Mouse (Mus musculus) thymus, postnatal 0 days (tissue): ENCODE data around the gene Evi2. TPM values are rescaled to one million over a fixed set of nuclear protein-coding genes. Genes with fewer than 3 reads are reported as not detected.

Source experiments
- polyA plus RNA-seq: library from polyadenylated mRNA; unstranded; fragments of >200 nt; fragmentation: Nextera tagmentation; extraction: Ambion mirVana; gene quantifications from 2 replicates; pipeline ENCODE4 v1.2.1, GENCODE M21; 2015

Evi2 gene
- polyA plus RNA-seq, 1 experiment from 2014 or later = 2.4 TPM

Other genes with a start within 250 kb of the Evi2 start
- 0.20 TPM in 1 of 2 replicates, not detected in the other for gene Gm9964, start 233.7 kb downstream of the Evi2 start, polyA plus RNA-seq
- gene Nf1, start 190.9 kb downstream of the Evi2 start, polyA plus RNA-seq = 3.3 and 4.7 TPM in 2 replicates
- gene Omg, start 26.5 kb downstream of the Evi2 start, polyA plus RNA-seq = 0.19 and 0.25 TPM in 2 replicates
- gene Evi2b, start 6.8 kb downstream of the Evi2 start, polyA plus RNA-seq = 17.7 and 22.7 TPM in 2 replicates
- gene Evi2a, start within 50 bp of the Evi2 start, polyA plus RNA-seq = 11.1 and 11.7 TPM in 2 replicates
- 8.4 and 8.6 TPM in 2 replicates for gene Rab11fip4, start 60.6 kb upstream of the Evi2 start, polyA plus RNA-seq